Mouse (Mus musculus): ENCODE results near the gene Trf. TPM values are rescaled to one million over a fixed set of nuclear protein-coding genes. Genes with fewer than 3 reads are reported as not detected.
"Not testable (repeated sequence)": the region's sequence is repeated elsewhere in the genome, so short reads cannot be mapped to it uniquely, and the experiment has no call there.

The Trf gene
- polyA plus RNA-seq, 1 experiment from 2014 or later = 44.0 TPM

- Histone ChIP-seq H3K4me1 (ENCODE audit: control insufficient read depth in 2 of 2, insufficient read depth in 2 of 2, low read length in 2 of 2) (peaks cover 5 to 8% of the 10 kb centered on the region in 2 experiments), H3K4me3 (ENCODE audit: control insufficient read depth in 1 of 2, insufficient read depth in 1 of 2, low read depth in 1 of 2, low read length in 2 of 2) (peak overlapping the region; percentile 54 to 72; a peak in 3 of 4 replicates), H3K9ac (ENCODE audit: low read length) (peak overlapping the region; percentile 77; the same call in 1 of the 2 replicates), H3K27ac (replicated peaks in 1 of 2; ENCODE audit: control insufficient read depth in 1 of 2, insufficient read depth in 1 of 2, low read depth in 2 of 2, low read length in 2 of 2) (peak overlapping the region in 1 of 2 experiments; percentile 64; a peak in 2 of 4 replicates), H3K27me3 (ENCODE audit: control insufficient read depth, insufficient read depth, low read length) (no peaks in the 10 kb centered on the region), H3K36me3 (ENCODE audit: control insufficient read depth, insufficient read depth, low read length) (no peaks in the 10 kb centered on the region), H3K4me2 (ENCODE audit: low read length) (peak overlapping the region; percentile 86), H3K9me3 (ENCODE audit: control insufficient read depth, low read length) (no peaks in the 10 kb centered on the region)
- 60% methylated on average over 3 of the region's 3 CpGs for WGBS
- no peak; the same call in 1 of the 2 replicates for ATAC-seq (ENCODE audit: insufficient number of reproducible peaks, insufficient read depth, low FRiP score, low read depth)
These were observed 49.9 kb downstream of the Trf start for GRCm38 (mm10) chr9:103180303-103180702.

- Histone ChIP-seq H3K4me3 (ENCODE audit: control insufficient read depth in 1 of 2, insufficient read depth in 1 of 2, low read depth in 1 of 2, low read length in 2 of 2) (no peak overlapping the region), H3K4me2 (ENCODE audit: low read length) (no peak overlapping the region), H3K9ac (ENCODE audit: low read length) (no peak overlapping the region), H3K27ac (replicated peaks in 1 of 2; ENCODE audit: control insufficient read depth in 1 of 2, insufficient read depth in 1 of 2, low read depth in 2 of 2, low read length in 2 of 2) (no peak overlapping the region), H3K27me3 (ENCODE audit: control insufficient read depth, insufficient read depth, low read length) (no peaks in the 10 kb centered on the region), H3K4me1 (ENCODE audit: control insufficient read depth in 2 of 2, insufficient read depth in 2 of 2, low read length in 2 of 2) (peaks cover 5 to 8% of the 10 kb centered on the region in 2 experiments), H3K9me3 (ENCODE audit: control insufficient read depth, low read length) (no peaks in the 10 kb centered on the region), H3K36me3 (ENCODE audit: control insufficient read depth, insufficient read depth, low read length) (no peaks in the 10 kb centered on the region)
- no peak for ATAC-seq (ENCODE audit: insufficient number of reproducible peaks, insufficient read depth, low FRiP score, low read depth)
- WGBS = 92% methylated on average over 7 of the region's 7 CpGs
These were observed 54.6 kb downstream of the Trf start for GRCm38 (mm10) chr9:103175692-103176091.

- no peaks in the 10 kb centered on the region for H3K36me3 ChIP-seq (ENCODE audit: control insufficient read depth, insufficient read depth, low read length)
- WGBS = 53% methylated on average over 6 of the region's 6 CpGs
- H3K4me3 ChIP-seq (ENCODE audit: control insufficient read depth in 1 of 2, insufficient read depth in 1 of 2, low read depth in 1 of 2, low read length in 2 of 2) = no peak overlapping the region
- H3K4me1 ChIP-seq (ENCODE audit: control insufficient read depth in 2 of 2, insufficient read depth in 2 of 2, low read length in 2 of 2) = 0 out of 4 replicates have a peak, but pooled peaks cover 0 to under 1% of the 10 kb centered on the region in 2 experiments
- no peak for ATAC-seq (ENCODE audit: insufficient number of reproducible peaks, insufficient read depth, low FRiP score, low read depth)
- H3K27me3 ChIP-seq (ENCODE audit: control insufficient read depth, insufficient read depth, low read length) = no peaks in the 10 kb centered on the region
- no peaks in the 10 kb centered on the region for H3K9me3 ChIP-seq (ENCODE audit: control insufficient read depth, low read length)
- H3K9ac ChIP-seq (ENCODE audit: low read length) = no peak overlapping the region
- H3K27ac ChIP-seq (replicated peaks in 1 of 2; ENCODE audit: control insufficient read depth in 1 of 2, insufficient read depth in 1 of 2, low read depth in 2 of 2, low read length in 2 of 2) = no peak overlapping the region
- no peak overlapping the region for H3K4me2 ChIP-seq (ENCODE audit: low read length)
These were observed 55.3 kb downstream of the Trf start for GRCm38 (mm10) chr9:103174771-103175519.

- Histone ChIP-seq H3K4me1 (ENCODE audit: control insufficient read depth in 2 of 2, insufficient read depth in 2 of 2, low read length in 2 of 2) (no peaks in the 10 kb centered on the region), H3K4me3 (ENCODE audit: control insufficient read depth in 1 of 2, insufficient read depth in 1 of 2, low read depth in 1 of 2, low read length in 2 of 2) (no peak overlapping the region), H3K27ac (replicated peaks in 1 of 2; ENCODE audit: control insufficient read depth in 1 of 2, insufficient read depth in 1 of 2, low read depth in 2 of 2, low read length in 2 of 2) (no peak overlapping the region), H3K4me2 (ENCODE audit: low read length) (no peak overlapping the region), H3K9ac (ENCODE audit: low read length) (no peak overlapping the region), H3K9me3 (ENCODE audit: control insufficient read depth, low read length) (no peaks in the 10 kb centered on the region), H3K27me3 (ENCODE audit: control insufficient read depth, insufficient read depth, low read length) (no peaks in the 10 kb centered on the region; the same call in 1 of the 2 replicates), H3K36me3 (ENCODE audit: control insufficient read depth, insufficient read depth, low read length) (no peaks in the 10 kb centered on the region)
- WGBS = 44% methylated on average over 7 of the region's 7 CpGs
- no peak for ATAC-seq (ENCODE audit: insufficient number of reproducible peaks, insufficient read depth, low FRiP score, low read depth)
These were observed 61.5 kb downstream of the Trf start for GRCm38 (mm10) chr9:103168771-103169170.

GRCm38 (mm10) chr9:103168046-103168445 lies 62.2 kb downstream of the Trf start:
- ATAC-seq (ENCODE audit: insufficient number of reproducible peaks, insufficient read depth, low FRiP score, low read depth) = no peak
- no peak overlapping the region for H3K27ac ChIP-seq (replicated peaks in 1 of 2; ENCODE audit: control insufficient read depth in 1 of 2, insufficient read depth in 1 of 2, low read depth in 2 of 2, low read length in 2 of 2)
- no peak overlapping the region for H3K4me2 ChIP-seq (ENCODE audit: low read length)
- no peaks in the 10 kb centered on the region; a peak in 1 of 4 replicates for H3K4me1 ChIP-seq (ENCODE audit: control insufficient read depth in 2 of 2, insufficient read depth in 2 of 2, low read length in 2 of 2)
- H3K36me3 ChIP-seq (ENCODE audit: control insufficient read depth, insufficient read depth, low read length) = no peaks in the 10 kb centered on the region
- no peaks in the 10 kb centered on the region for H3K9me3 ChIP-seq (ENCODE audit: control insufficient read depth, low read length)
- no peak overlapping the region for H3K9ac ChIP-seq (ENCODE audit: low read length)
- H3K4me3 ChIP-seq (ENCODE audit: control insufficient read depth in 1 of 2, insufficient read depth in 1 of 2, low read depth in 1 of 2, low read length in 2 of 2) = no peak overlapping the region
- no peaks in the 10 kb centered on the region; the same call in 1 of the 2 replicates for H3K27me3 ChIP-seq (ENCODE audit: control insufficient read depth, insufficient read depth, low read length)
- WGBS = 75% methylated on average over 6 of the region's 6 CpGs

- Histone ChIP-seq H3K27me3 (ENCODE audit: control insufficient read depth, insufficient read depth, low read length) (no peaks in the 10 kb centered on the region; the same call in 1 of the 2 replicates), H3K4me1 (ENCODE audit: control insufficient read depth in 2 of 2, insufficient read depth in 2 of 2, low read length in 2 of 2) (no peaks in the 10 kb centered on the region; a peak in 1 of 4 replicates)
- WGBS = 68% methylated on average over 15 of the region's 15 CpGs
These were observed 66.4 kb downstream of the Trf start for GRCm38 (mm10) chr9:103163806-103164205.

GRCm38 (mm10) chr9:103155158-103155557 lies 75.1 kb downstream of the Trf start:
- not testable (repeated sequence) for H3K27ac ChIP-seq (replicated peaks in 1 of 2; ENCODE audit: control insufficient read depth in 1 of 2, insufficient read depth in 1 of 2, low read depth in 2 of 2, low read length in 2 of 2); H3K36me3 ChIP-seq (ENCODE audit: control insufficient read depth, insufficient read depth, low read length); H3K4me1 ChIP-seq (ENCODE audit: control insufficient read depth in 2 of 2, insufficient read depth in 2 of 2, low read length in 2 of 2); ATAC-seq (ENCODE audit: insufficient number of reproducible peaks, insufficient read depth, low FRiP score, low read depth); H3K27me3 ChIP-seq (ENCODE audit: control insufficient read depth, insufficient read depth, low read length); H3K4me3 ChIP-seq (ENCODE audit: control insufficient read depth in 1 of 2, insufficient read depth in 1 of 2, low read depth in 1 of 2, low read length in 2 of 2); H3K9ac ChIP-seq (ENCODE audit: low read length); H3K9me3 ChIP-seq (ENCODE audit: control insufficient read depth, low read length); H3K4me2 ChIP-seq (ENCODE audit: low read length)
- WGBS = 84% methylated on average over 7 of the region's 7 CpGs

More at GRCm38 (mm10) chr9:103163806-103164205, 66.4 kb downstream of the Trf start:
- no peak overlapping the region for H3K4me2 ChIP-seq (ENCODE audit: low read length)
- no peak overlapping the region for H3K4me3 ChIP-seq (ENCODE audit: control insufficient read depth in 1 of 2, insufficient read depth in 1 of 2, low read depth in 1 of 2, low read length in 2 of 2)
- no peak overlapping the region for H3K27ac ChIP-seq (replicated peaks in 1 of 2; ENCODE audit: control insufficient read depth in 1 of 2, insufficient read depth in 1 of 2, low read depth in 2 of 2, low read length in 2 of 2)
- no peak for ATAC-seq (ENCODE audit: insufficient number of reproducible peaks, insufficient read depth, low FRiP score, low read depth)
- no peaks in the 10 kb centered on the region for H3K36me3 ChIP-seq (ENCODE audit: control insufficient read depth, insufficient read depth, low read length)
- no peaks in the 10 kb centered on the region for H3K9me3 ChIP-seq (ENCODE audit: control insufficient read depth, low read length)
- H3K9ac ChIP-seq (ENCODE audit: low read length) = no peak overlapping the region
